Mouse (Mus musculus): ENCODE results near the gene Catsperg1.

DNA sequence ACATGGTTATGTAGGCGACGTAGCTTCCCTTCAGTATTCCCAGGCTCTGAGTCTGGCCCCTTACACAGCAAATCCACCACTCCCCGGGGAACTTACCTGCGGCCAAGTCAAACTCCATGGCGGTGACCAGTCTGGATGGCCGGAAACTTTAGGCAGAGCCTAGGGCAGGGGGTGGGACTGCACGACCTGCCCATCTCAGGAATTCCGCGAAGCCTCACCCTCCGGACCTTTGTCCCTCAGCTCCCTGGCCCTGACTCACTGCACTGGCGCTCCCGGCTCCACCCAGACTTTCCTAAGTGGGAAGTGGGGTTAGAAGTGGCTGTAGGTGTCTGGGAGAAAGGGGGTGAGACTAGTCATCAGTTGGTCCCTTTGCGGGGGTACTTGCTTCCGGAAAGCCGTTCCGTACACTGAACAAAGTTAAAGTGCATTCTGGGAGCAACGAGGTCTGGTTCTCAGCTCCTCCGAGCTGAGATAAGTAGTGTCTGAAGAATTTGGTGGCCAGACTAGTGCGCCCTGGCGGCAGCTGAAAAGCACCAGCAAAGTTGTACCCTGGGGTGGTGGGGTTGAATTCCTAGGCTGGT, 34.5 kb upstream of the Catsperg1 start, which contains the start of gene 2200002D01Rik:
- TF ChIP-seq POLR2A (IDR thresholded peaks at IDR 0.05; ENCODE audit: borderline replicate concordance, control insufficient read depth, low read depth, low read length) (no peak), CTCF (IDR thresholded peaks at IDR 0.05; ENCODE audit: control insufficient read depth, insufficient read depth, low read length) (no peak)
